Mouse (Mus musculus): ENCODE data around the gene Ugcg.
"Not testable (repeated sequence)": the region's sequence is repeated elsewhere in the genome, so short reads cannot be mapped to it uniquely, and the experiment has no call there.

Ugcg gene

DNA sequence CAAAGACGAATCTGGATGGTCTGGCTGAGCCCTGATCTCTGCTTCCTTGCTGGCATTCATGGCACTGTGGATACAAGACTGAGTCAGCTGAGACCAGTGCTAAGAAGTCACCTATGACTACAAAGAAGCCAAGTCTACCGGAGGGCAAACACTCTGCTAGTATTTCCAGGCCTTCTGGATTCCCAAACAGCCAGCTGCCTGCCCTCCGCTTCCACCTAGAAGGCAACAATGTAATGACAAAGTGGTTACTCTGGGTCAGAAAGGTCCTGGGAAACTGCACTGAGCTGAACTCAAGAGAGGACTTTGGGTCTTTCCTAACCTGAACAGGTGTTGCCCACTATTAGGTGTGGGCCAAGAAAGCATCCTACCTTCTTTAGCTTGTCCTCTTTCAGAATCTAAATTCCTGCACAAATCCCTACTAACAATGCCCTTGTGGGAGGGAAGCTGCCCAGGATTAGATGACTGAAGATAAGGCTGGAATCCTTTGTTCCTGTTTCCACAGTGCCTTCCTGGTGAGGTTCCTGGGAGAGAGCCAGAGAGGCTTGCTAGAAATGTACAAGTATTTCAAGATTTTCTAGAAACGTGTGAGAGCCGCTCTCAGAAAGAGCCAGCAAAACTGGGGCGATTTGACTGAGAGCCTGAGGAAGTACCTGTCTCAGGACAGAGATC lies 63.5 kb downstream of the Ugcg start:
- in situ Hi-C loops (cut with MboI; ENCODE audit: unreplicated experiment in 2 of 2), result loop anchor here (5.0 to 10.0 kb wide), 3 partner anchors 48 to 190 kb away; no protein-coding TSS in a partner anchor

- in situ Hi-C loops (cut with MboI; ENCODE audit: unreplicated experiment in 2 of 2), result loop anchor here (5.0 to 10.0 kb wide), 3 partner anchors 48 to 189 kb away; no protein-coding TSS in a partner anchor
Observed at GRCm38 (mm10) chr4:59253055-59253434, 64.0 kb downstream of the Ugcg start.

GRCm38 (mm10) chr4:59254397-59254796 lies 65.3 kb downstream of the Ugcg start:
- in situ Hi-C loops (cut with MboI; ENCODE audit: unreplicated experiment in 2 of 2), result loop anchor here (5.0 to 10.0 kb wide), 3 partner anchors 50 to 188 kb away; no protein-coding TSS in a partner anchor

DNA sequence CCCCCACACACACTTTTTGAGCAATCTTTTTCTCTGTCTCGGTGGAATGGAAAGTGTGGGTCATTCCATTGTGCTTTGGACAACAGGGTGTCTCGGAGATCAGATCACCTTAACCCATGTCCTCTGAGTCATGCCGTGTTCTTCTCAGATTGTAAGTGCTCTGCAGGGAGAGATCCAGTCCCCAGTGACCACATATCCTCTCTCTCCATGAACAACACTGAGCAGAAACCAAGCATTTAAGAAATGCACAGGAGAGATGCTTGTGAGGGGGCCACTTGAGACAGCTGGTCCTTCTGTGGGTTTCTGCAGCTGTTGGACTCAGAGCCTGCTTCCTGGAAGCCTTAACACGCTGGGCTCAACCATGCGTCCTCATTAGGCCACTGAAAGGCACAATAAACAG lies 66.9 kb downstream of the Ugcg start:
- in situ Hi-C loops (cut with MboI; ENCODE audit: unreplicated experiment in 2 of 2), result loop anchor here (5.0 to 10.0 kb wide), 5 partner anchors 51 to 311 kb away; no protein-coding TSS in a partner anchor

- in situ Hi-C loops (cut with MboI; ENCODE audit: unreplicated experiment in 2 of 2), result loop anchor here (5.0 to 10.0 kb wide), 5 partner anchors 53 to 309 kb away; no protein-coding TSS in a partner anchor
Observed at GRCm38 (mm10) chr4:59257866-59258265, 68.8 kb downstream of the Ugcg start.

DNA sequence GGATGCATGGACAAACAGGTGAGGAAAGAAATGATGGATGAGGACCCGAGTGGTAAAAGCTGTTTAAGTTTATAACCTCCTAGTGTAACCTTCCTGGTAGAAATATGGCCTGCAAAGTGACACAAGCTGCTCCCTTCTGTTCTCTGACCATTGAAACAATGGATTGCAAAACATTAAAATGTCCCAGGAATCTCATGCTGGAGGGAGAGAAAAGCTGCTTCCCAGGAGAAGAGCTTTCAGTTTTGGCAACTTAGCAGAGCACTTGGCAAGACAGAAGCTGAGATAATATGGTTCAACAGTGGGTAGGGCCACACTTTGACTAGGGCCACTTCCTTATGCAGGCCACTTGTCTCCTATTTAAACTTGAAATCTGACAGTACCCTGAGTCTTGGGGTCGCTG lies 69.7 kb downstream of the Ugcg start:
- in situ Hi-C loops (cut with MboI; ENCODE audit: unreplicated experiment in 2 of 2), result loop anchor here (5.0 to 10.0 kb wide), 5 partner anchors 54 to 309 kb away; no protein-coding TSS in a partner anchor

DNA sequence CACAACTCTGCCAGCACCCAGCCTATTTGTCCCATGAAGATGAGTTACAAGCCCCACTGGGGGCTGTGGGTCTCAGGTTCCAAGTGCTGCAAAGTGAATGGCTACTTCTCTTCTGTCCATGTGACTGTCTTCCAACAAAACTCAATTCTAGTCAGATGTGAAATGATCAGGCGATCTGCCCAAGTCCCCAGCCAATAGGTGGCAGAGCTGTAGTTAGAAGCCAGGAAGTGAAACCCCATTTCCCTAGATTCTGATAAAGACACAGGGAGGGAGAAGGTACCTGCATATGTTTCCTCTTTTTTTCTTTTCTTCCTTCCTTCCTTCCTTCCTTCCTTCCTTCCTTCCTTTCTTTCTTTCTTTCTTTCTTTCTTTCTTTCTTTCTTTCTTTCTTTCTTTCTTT lies 70.7 kb downstream of the Ugcg start:
- in situ Hi-C loops (cut with MboI; ENCODE audit: unreplicated experiment in 2 of 2), result loop anchor here (5.0 to 10.0 kb wide), 5 partner anchors 55 to 307 kb away; no protein-coding TSS in a partner anchor

- in situ Hi-C loops (cut with MboI; ENCODE audit: unreplicated experiment in 2 of 2), result no loop called here
Observed at GRCm38 (mm10) chr4:59260871-59261515, 71.9 kb downstream of the Ugcg start.

DNA sequence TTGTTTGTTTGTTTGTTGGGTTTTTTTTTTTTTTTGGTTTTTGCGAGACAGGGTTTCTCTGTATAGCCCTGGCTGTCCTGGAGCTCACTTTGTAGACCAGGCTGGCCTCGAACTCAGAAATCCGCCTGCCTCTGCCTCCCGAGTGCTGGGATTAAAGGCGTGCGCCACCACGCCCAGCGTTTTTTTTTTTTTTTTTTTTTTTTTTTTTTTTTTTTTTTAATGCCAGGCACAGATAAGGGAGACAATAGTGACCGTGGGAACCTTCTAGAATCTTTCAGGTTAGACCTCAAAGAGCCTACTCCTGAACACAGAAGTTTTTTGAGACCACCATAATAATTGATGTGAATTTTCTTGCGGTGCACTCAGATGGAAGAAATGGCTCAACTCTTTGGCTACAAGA lies 72.5 kb downstream of the Ugcg start:
- in situ Hi-C loops (cut with MboI; ENCODE audit: unreplicated experiment in 2 of 2), result not testable (repeated sequence)

GRCm38 (mm10) chr4:59262156-59262555 lies 73.1 kb downstream of the Ugcg start:
- in situ Hi-C loops (cut with MboI; ENCODE audit: unreplicated experiment in 2 of 2), result no loop called here

DNA sequence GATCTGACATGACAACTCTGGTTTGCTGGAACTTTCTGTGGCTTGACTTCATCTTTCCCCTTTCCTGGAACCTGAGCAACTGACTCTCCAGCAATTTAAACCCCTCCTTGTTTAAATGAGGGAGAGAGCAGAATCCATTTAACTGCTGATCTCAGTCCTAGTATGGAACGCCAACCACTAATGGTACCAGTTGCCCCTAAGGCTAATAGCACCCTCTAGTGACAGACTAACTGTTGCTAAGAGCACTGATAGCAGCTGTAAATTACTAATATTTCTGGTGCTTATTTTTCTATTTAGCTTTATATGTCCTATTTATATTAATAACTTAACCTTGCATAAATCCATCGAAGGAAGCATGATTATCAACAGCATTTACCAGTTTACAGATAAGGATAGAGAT lies 74.4 kb downstream of the Ugcg start:
- in situ Hi-C loops (cut with MboI; ENCODE audit: unreplicated experiment in 2 of 2), result no loop called here

DNA sequence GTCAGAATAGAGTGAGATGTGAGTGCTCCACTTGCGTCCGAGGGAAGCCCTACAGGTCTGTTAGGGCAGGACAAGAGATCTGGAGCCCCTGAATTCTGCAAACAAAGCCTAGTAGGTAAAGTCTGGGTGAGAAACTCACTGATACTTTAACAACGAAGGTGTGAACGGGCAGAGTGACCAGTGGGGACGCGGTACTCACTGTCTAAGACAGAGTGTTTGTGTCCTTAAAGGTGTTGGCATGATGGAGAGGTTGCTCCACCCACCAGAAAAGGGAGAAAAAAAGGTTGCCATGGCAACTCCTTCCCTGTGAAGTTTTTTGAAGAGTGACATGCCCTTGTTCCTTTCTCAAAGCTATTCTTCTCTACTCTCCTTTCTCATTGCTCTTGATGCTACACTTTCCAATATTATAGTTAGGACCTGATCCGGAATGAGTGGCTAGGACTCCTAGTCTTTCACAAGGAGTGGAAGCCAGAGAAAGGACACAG lies 75.6 kb downstream of the Ugcg start:
- in situ Hi-C loops (cut with MboI; ENCODE audit: unreplicated experiment in 2 of 2), result no loop called here

- in situ Hi-C loops (cut with MboI; ENCODE audit: unreplicated experiment in 2 of 2), result no loop called here
Observed at GRCm38 (mm10) chr4:59265182-59265581, 76.1 kb downstream of the Ugcg start.

DNA sequence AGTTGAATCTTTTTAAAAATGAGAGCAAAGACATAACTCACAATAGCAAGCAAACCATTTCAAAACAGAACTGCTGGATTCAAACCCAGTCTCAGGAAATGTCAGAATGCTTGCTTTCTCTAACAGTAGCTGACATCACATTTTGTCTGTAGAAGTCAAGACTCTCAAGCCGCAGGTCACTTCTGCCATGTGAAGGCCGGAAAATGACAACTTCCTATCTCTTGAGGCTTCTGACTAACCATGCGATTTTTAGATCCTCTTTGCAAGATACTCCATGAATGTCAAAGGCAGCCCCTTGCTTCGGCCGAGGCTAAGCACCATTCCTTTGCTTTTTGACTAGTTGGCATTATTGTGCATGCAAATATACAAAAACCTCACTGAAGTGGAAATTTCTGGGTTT lies 76.6 kb downstream of the Ugcg start:
- in situ Hi-C loops (cut with MboI; ENCODE audit: unreplicated experiment in 2 of 2), result no loop called here
